Mouse (Mus musculus): Measurements from ENCODE around the gene Dok7. TPM values are rescaled to one million over a fixed set of nuclear protein-coding genes. Genes with fewer than 3 reads are reported as not detected.

Dok7 gene
- polyA plus RNA-seq, 1 experiment from 2014 or later, result 0.42 TPM

DNA sequence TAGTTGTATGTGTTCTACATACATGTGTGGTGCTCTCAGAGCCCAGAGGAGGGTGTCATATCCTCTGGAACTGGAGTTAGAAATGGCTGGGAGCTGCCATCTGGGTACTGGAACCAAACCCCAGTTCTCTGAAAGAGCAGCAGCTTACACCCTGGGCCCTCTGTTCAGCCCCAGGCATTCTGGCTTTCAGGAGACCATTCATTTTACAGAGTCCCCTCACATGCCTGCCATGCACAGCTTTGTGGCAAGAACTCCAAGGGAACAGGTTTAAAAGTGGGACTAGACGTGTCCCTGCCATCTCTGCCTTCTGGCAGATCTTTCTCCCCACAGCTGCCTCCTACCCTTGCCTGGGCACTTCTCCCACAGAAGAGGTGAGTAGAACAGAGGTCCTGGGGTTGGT, 22.9 kb upstream of the Dok7 start:
- H3K36me3 ChIP-seq, result peaks cover 67% of the 10 kb centered on the region
- no peak overlapping the region for H3K9ac ChIP-seq (replicated peaks)
- no peaks in the 10 kb centered on the region for H3K27me3 ChIP-seq
- no peak overlapping the region for H3K4me3 ChIP-seq
- no peak overlapping the region for H3K27ac ChIP-seq (replicated peaks)
- H3K4me2 ChIP-seq (replicated peaks), result no peak overlapping the region
- ATAC-seq (ENCODE audit: low FRiP score, low read depth), result no peak
- no peaks in the 10 kb centered on the region for H3K4me1 ChIP-seq
- no peaks in the 10 kb centered on the region for H3K9me3 ChIP-seq
- WGBS, result 92% methylated on average over 1 of the region's 1 CpGs

DNA sequence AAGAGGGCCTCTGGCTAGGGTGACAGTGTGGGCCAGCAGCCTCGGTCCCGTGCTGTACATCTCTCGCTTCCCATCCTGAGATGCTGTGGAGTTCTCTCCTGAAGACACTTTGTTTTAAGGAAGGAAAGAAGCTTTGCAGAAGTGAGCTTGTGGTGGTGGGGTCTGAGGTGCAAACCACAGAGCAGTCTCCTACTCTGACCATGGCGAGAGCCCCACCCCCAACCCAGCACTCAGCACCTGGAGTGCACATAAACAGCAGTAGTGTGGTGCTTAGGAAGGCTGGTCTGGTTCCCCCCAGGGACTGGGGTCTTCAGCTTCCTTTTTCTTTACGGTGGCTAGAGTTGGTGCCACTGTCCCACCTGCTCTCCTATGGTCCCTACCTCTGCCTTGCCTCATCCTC, 21.4 kb upstream of the Dok7 start:
- Histone ChIP-seq H3K9me3 (no peaks in the 10 kb centered on the region), H3K9ac (replicated peaks) (no peak overlapping the region), H3K36me3 (peaks cover 52% of the 10 kb centered on the region), H3K27me3 (no peaks in the 10 kb centered on the region), H3K27ac (replicated peaks) (no peak overlapping the region), H3K4me1 (no peaks in the 10 kb centered on the region), H3K4me3 (no peak overlapping the region), H3K4me2 (replicated peaks) (no peak overlapping the region)
- 91% methylated on average over 5 of the region's 5 CpGs for WGBS
- no peak for ATAC-seq (ENCODE audit: low FRiP score, low read depth)

GRCm38 (mm10) chr5:35035795-35036194, 20.8 kb upstream of the Dok7 start:
- Histone ChIP-seq H3K27ac (replicated peaks) (no peak overlapping the region), H3K4me3 (no peak overlapping the region), H3K9ac (replicated peaks) (no peak overlapping the region), H3K4me2 (replicated peaks) (no peak overlapping the region), H3K9me3 (no peaks in the 10 kb centered on the region), H3K36me3 (peaks cover 47% of the 10 kb centered on the region), H3K27me3 (no peaks in the 10 kb centered on the region), H3K4me1 (no peaks in the 10 kb centered on the region)
- 72% methylated on average over 4 of the region's 4 CpGs for WGBS
- ATAC-seq (ENCODE audit: low FRiP score, low read depth), result no peak

DNA sequence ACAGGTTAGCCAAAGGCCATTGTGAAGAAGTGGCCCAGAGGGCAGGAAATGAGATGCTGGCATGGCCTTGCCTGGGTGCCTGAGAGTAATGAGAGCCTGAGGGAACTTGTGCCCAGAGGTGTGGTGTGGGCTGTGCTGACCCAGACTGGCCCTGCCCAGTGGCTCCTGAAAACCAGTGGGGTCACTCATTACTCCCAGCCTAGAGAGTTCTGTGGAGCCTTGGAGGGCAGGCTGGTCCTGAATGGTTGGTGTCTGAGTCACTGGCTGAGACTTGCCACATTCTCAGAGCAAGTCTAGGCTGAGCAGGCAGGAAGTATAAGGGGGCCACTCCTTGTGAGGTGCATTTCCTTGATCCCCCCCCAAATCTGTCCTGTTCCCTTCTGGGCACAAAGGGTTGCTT, 19.1 kb upstream of the Dok7 start:
- ATAC-seq (ENCODE audit: low FRiP score, low read depth), result no peak
- no peak overlapping the region for H3K4me2 ChIP-seq (replicated peaks)
- no peak overlapping the region for H3K4me3 ChIP-seq
- peaks cover 32% of the 10 kb centered on the region for H3K36me3 ChIP-seq
- no peak overlapping the region; the same call in 1 of the 2 replicates for H3K27ac ChIP-seq (replicated peaks)
- H3K27me3 ChIP-seq, result no peaks in the 10 kb centered on the region
- no peaks in the 10 kb centered on the region for H3K4me1 ChIP-seq
- H3K9me3 ChIP-seq, result no peaks in the 10 kb centered on the region
- no peak overlapping the region for H3K9ac ChIP-seq (replicated peaks)

DNA sequence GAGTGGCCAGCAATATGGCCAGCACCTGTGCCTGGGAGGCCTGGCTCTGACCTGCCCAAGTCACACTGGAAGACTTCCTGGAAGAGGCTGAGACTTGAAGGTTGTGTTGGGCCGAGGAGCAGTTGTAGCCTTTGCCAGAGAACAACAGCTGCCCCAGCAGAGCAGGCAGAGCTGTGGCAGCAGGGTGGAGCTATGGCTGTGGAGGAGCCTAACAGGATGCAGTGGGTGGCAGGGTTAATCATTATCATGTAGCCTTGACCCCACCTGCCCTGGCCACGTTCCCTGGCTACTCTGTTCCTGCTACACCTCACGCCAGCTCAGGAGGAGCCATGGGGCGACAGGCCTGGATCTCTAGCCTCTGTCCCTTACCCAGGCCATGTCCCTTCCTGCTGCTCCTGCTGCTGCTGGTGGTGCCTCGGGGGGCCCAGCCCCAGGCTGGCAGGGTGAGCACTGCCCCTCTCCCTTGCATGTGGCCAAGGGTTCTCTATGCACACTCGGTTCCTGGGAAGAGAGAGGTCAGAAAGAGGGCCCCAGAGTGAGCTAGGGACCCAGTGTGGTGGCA, 15.2 kb upstream of the Dok7 start, which contains the start of gene Hgfac:
TSS of gene Hgfac (plus strand) at position 242 of the 562 bp plus-strand sequence.
- Histone ChIP-seq H3K4me3 (no peak within 1 kb of the TSS), H3K36me3 (no peaks in the 10 kb centered on the region), H3K9ac (replicated peaks) (no peak within 1 kb of the TSS), H3K4me1 (no peaks in the 10 kb centered on the region), H3K27ac (replicated peaks) (no peak within 1 kb of the TSS), H3K27me3 (no peaks in the 10 kb centered on the region), H3K9me3 (no peaks in the 10 kb centered on the region), H3K4me2 (replicated peaks) (no peak within 1 kb of the TSS)
- WGBS, result 67% methylated on average over 6 of the region's 6 CpGs
- ATAC-seq (ENCODE audit: low FRiP score, low read depth), result no peak

GRCm38 (mm10) chr5:35042431-35043109, 14.0 kb upstream of the Dok7 start:
- H3K4me3 ChIP-seq, result no peak overlapping the region
- H3K9ac ChIP-seq (replicated peaks), result no peak overlapping the region
- no peak overlapping the region for H3K4me2 ChIP-seq (replicated peaks)
- no peaks in the 10 kb centered on the region for H3K4me1 ChIP-seq
- no peak overlapping the region for H3K27ac ChIP-seq (replicated peaks)
- H3K9me3 ChIP-seq, result no peaks in the 10 kb centered on the region
- 80% methylated on average over 10 of the region's 10 CpGs for WGBS
- no peaks in the 10 kb centered on the region for H3K27me3 ChIP-seq
- peak; percentile 52 for ATAC-seq (ENCODE audit: low FRiP score, low read depth)
- no peaks in the 10 kb centered on the region for H3K36me3 ChIP-seq

- WGBS, result 43% methylated on average over 1 of the region's 1 CpGs
- Histone ChIP-seq H3K9me3 (no peaks in the 10 kb centered on the region), H3K4me1 (no peaks in the 10 kb centered on the region), H3K4me2 (replicated peaks) (no peak overlapping the region), H3K4me3 (no peak overlapping the region), H3K9ac (replicated peaks) (no peak overlapping the region), H3K27me3 (no peaks in the 10 kb centered on the region), H3K36me3 (no peaks in the 10 kb centered on the region), H3K27ac (replicated peaks) (no peak overlapping the region)
- peak; percentile 71 for ATAC-seq (ENCODE audit: low FRiP score, low read depth)
Measured at GRCm38 (mm10) chr5:35043110-35043451, 13.5 kb upstream of the Dok7 start.

- peaks cover 7% of the 10 kb centered on the region for H3K27me3 ChIP-seq
- no peak overlapping the region for H3K27ac ChIP-seq (replicated peaks)
- H3K36me3 ChIP-seq, result no peaks in the 10 kb centered on the region
- WGBS, result 76% methylated on average over 5 of the region's 5 CpGs
- ATAC-seq (ENCODE audit: low FRiP score, low read depth), result no peak
- no peaks in the 10 kb centered on the region for H3K9me3 ChIP-seq
- no peaks in the 10 kb centered on the region for H3K4me1 ChIP-seq
- H3K9ac ChIP-seq (replicated peaks), result no peak overlapping the region
- H3K4me3 ChIP-seq, result no peak overlapping the region
- no peak overlapping the region for H3K4me2 ChIP-seq (replicated peaks)
Measured at GRCm38 (mm10) chr5:35050541-35050940, 6.0 kb upstream of the Dok7 start.

- no peaks in the 10 kb centered on the region for H3K9me3 ChIP-seq
- WGBS, result 89% methylated on average over 3 of the region's 3 CpGs
- peaks cover 16% of the 10 kb centered on the region for H3K4me1 ChIP-seq
- H3K4me3 ChIP-seq, result no peak overlapping the region
- H3K27me3 ChIP-seq, result peaks cover 48% of the 10 kb centered on the region
- no peak overlapping the region for H3K4me2 ChIP-seq (replicated peaks)
- no peaks in the 10 kb centered on the region for H3K36me3 ChIP-seq
- H3K9ac ChIP-seq (replicated peaks), result no peak overlapping the region
- no peak overlapping the region for H3K27ac ChIP-seq (replicated peaks)
- ATAC-seq (ENCODE audit: low FRiP score, low read depth), result no peak
Measured at GRCm38 (mm10) chr5:35054628-35055027, 1.9 kb upstream of the Dok7 start.

DNA sequence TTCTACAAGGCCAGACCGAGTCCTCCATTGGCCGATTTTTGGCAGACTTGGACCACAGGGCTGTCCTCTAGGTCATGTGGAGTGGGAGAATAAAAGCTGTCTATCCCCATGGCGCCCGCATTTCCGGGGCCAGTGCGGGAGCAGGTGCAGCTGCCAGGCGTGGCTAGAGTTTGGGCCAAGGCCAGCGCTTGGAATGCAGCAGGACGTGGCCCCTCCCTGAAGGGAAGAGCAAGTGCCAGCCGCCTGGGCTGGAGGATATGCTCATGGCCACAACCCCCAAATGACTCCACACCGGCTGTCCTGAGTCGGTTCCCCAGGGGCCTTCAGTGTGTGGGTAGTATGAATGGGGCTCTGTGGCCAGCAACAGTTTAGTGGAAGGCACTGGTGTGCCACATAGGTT, 1.5 kb upstream of the Dok7 start:
- H3K9me3 ChIP-seq, result no peaks in the 10 kb centered on the region
- 80% methylated on average over 12 of the region's 12 CpGs for WGBS
- H3K4me3 ChIP-seq, result no peak overlapping the region
- no peak overlapping the region for H3K27ac ChIP-seq (replicated peaks)
- no peak overlapping the region for H3K9ac ChIP-seq (replicated peaks)
- H3K27me3 ChIP-seq, result peaks cover 49% of the 10 kb centered on the region
- H3K36me3 ChIP-seq, result no peaks in the 10 kb centered on the region
- H3K4me2 ChIP-seq (replicated peaks), result no peak overlapping the region
- no peak for ATAC-seq (ENCODE audit: low FRiP score, low read depth)
- H3K4me1 ChIP-seq, result peaks cover 16% of the 10 kb centered on the region

DNA sequence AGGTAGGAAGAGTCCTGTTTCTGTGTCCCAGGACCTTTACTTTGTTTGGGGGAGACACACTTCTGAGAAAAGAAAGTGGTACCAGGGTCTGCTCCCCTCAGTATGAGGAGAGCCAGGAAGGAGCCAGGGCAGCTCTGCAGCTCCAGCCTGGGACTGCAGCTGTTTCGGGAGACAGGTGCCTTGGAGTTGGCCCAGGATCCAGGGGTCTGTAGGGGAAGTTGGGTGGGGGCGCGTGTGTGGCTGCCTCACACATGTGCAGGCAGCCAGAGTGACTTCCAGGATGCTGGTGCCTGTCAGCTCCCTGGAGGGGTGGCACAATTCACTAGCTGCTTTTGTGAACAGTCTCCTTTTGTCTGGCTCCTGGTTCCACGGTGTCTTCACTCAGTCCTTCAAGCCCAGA, 1.0 kb downstream of the Dok7 start:
- Histone ChIP-seq H3K9ac (replicated peaks) (peak overlapping the region; percentile 62; the same call in 1 of the 2 replicates), H3K4me1 (peaks cover 16% of the 10 kb centered on the region), H3K4me3 (peak overlapping the region; percentile 45), H3K27me3 (peaks cover 49% of the 10 kb centered on the region), H3K9me3 (no peaks in the 10 kb centered on the region), H3K27ac (replicated peaks) (no peak overlapping the region), H3K4me2 (replicated peaks) (peak overlapping the region; percentile 92), H3K36me3 (no peaks in the 10 kb centered on the region)
- 28% methylated on average over 4 of the region's 4 CpGs for WGBS
- no peak for ATAC-seq (ENCODE audit: low FRiP score, low read depth)

GRCm38 (mm10) chr5:35058216-35058615, 1.6 kb downstream of the Dok7 start:
- peaks cover 16% of the 10 kb centered on the region for H3K4me1 ChIP-seq
- H3K9ac ChIP-seq (replicated peaks), result no peak overlapping the region
- no peaks in the 10 kb centered on the region for H3K9me3 ChIP-seq
- H3K27me3 ChIP-seq, result peaks cover 49% of the 10 kb centered on the region
- H3K4me2 ChIP-seq (replicated peaks), result peak overlapping the region; percentile 92; the same call in 1 of the 2 replicates
- 81% methylated on average over 1 of the region's 1 CpGs for WGBS
- H3K36me3 ChIP-seq, result no peaks in the 10 kb centered on the region
- ATAC-seq (ENCODE audit: low FRiP score, low read depth), result no peak
- H3K4me3 ChIP-seq, result no peak overlapping the region
- H3K27ac ChIP-seq (replicated peaks), result no peak overlapping the region

- WGBS, result 94% methylated on average over 3 of the region's 3 CpGs
- Histone ChIP-seq H3K36me3 (no peaks in the 10 kb centered on the region), H3K4me3 (no peak overlapping the region), H3K27ac (replicated peaks) (no peak overlapping the region), H3K4me2 (replicated peaks) (no peak overlapping the region), H3K4me1 (peaks cover 16% of the 10 kb centered on the region), H3K9ac (replicated peaks) (no peak overlapping the region), H3K27me3 (peaks cover 45% of the 10 kb centered on the region), H3K9me3 (no peaks in the 10 kb centered on the region)
- ATAC-seq (ENCODE audit: low FRiP score, low read depth), result no peak
Measured at GRCm38 (mm10) chr5:35060098-35060497, 3.5 kb downstream of the Dok7 start.
